In genomic region chr5:98328848-98329624, GRCm38 (mm10) we compare ENCODE assay signal across 8 mouse cellular contexts. TPM values are rescaled to one million over a fixed set of nuclear protein-coding genes. Genes with fewer than 3 reads are reported as not detected.
DNase-seq lines count a peak whose midpoint lies in the region; ATAC-seq and TF ChIP-seq lines count a peak whose summit lies in the region.

Gene Cfap299 (plus strand): TSS chr5:98329304.

- TF ChIP-seq CTCF in cortical plate, adult 2 months (IDR thresholded peaks at IDR 0.05; ENCODE audit: extremely low read depth, insufficient read depth, low read length) = peak; percentile 72

- no peak for TF ChIP-seq POLR2A in cortical plate, adult 2 months (IDR thresholded peaks at IDR 0.05; ENCODE audit: extremely low read depth, insufficient read depth, low read length)

- ATAC-seq in activated CD4-positive, CD25-positive, alpha-beta regulatory T cell, adult 4 months = peak; percentile 90
- ATAC-seq in inflammation-experienced regulatory T-cells, adult 6 months = peak; percentile 87
- ATAC-seq in megakaryocyte progenitor cell, adult 5-6 weeks (replicated peaks; ENCODE audit: poor library complexity) = peak; percentile 99

- no peaks in the 10 kb centered on the region for H3K4me1 ChIP-seq in cortical plate, adult 2 months (ENCODE audit: control insufficient read depth, insufficient read depth, low read length)

- no peak within 1 kb of the TSS for H3K27ac ChIP-seq in cortical plate, adult 2 months (ENCODE audit: insufficient read depth, low read length)

- H3K4me3 ChIP-seq in cortical plate, adult 2 months (ENCODE audit: insufficient read depth, low read length) = peak within 1 kb of the TSS; percentile 50

- intact Hi-C loops in gastrocnemius, postnatal 14 days (cut with DNase I; ENCODE audit: low total_unique reads) = loop anchor here (5.0 kb wide), 2 partner anchors 142 to 1207 kb away; no protein-coding TSS in a partner anchor

- DNase-seq in gastrocnemius, postnatal 14 days = peak; percentile 71
- peak; percentile 26 to 85 for DNase-seq in left cerebral cortex, adult 9 months (ENCODE audit: low spot score in 2 of 2)
- peak; percentile 80 for DNase-seq in right cerebral cortex, postnatal 14 days
- peak; percentile 84 for DNase-seq in urinary bladder, postnatal 25 days (ENCODE audit: low spot score)

RNA-seq across cellular contexts. Expression of gene Cfap299, which starts in this region (rescaled TPM):
- not detected for polyA plus RNA-seq in activated CD4-positive, CD25-positive, alpha-beta regulatory T cell, adult 4 months (2017; shearing (Covaris generic))
- polyA plus RNA-seq in cortical plate, adult 2 months (2012; rRNA removed) = 0.69 and 0.70 TPM in 2 replicates
- total RNA-seq in gastrocnemius, postnatal 14 days (2021) = not detected
- not detected for polyA plus RNA-seq in inflammation-experienced regulatory T-cells, adult 6 months (2017; shearing (Covaris generic))
- total RNA-seq in megakaryocyte progenitor cell, adult 5-6 weeks (2015) = not detected in 2 replicates
- total RNA-seq in megakaryocyte progenitor cell, adult 5-6 weeks (2017) = not detected in 2 replicates

Comparison
In these comparisons a context has a peak if more than half of its experiments do, and no peak if none do; other contexts are left out.
1. Peak in ATAC-seq in activated CD4-positive, CD25-positive, alpha-beta regulatory T cell, adult 4 months; RNA of the gene not detected or under 1 TPM.
2. Peak in DNase-seq in gastrocnemius, postnatal 14 days; RNA of the gene not detected or under 1 TPM.
3. Peak in ATAC-seq in inflammation-experienced regulatory T-cells, adult 6 months; RNA of the gene not detected or under 1 TPM.
4. Peak in ATAC-seq in megakaryocyte progenitor cell, adult 5-6 weeks; RNA of the gene not detected or under 1 TPM.